Mouse (Mus musculus): ENCODE measurements at regions not wholly inside any gene's neighbourhood (a gene's known extent, or its start where the extent isn't known, plus 50 kb on each side); places are given as distances from the start of the nearest gene placed in this dataset.

- DNase-seq: no peak
Measured at GRCm38 (mm10) chr5:111789904-111790303, 56.2 kb downstream of the Gm26897 start.

DNA sequence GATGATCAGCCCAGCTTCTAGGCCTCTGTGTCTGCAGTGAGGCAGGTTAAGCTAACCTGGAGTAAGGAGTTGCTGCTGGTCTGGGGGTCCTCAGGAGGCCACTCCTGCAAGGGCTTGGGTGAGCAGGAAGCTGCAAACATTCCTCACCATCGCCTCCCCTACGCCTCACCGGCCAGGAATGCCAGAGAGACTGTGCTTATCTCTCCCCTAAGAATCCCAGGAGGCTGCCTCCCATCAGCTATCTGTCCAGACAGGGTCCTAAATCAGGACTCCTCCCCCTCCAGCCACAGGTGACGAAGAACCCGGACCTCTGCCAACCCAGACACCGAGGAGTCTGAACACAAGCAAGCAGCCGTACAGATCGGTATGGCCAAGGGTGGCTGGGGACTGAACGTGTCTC is 56.8 kb downstream of the Gm26897 start:
- no peak for DNase-seq

- DNase-seq: no peak
Measured at GRCm38 (mm10) chr5:111791089-111791561, 57.4 kb downstream of the Gm26897 start.

DNA sequence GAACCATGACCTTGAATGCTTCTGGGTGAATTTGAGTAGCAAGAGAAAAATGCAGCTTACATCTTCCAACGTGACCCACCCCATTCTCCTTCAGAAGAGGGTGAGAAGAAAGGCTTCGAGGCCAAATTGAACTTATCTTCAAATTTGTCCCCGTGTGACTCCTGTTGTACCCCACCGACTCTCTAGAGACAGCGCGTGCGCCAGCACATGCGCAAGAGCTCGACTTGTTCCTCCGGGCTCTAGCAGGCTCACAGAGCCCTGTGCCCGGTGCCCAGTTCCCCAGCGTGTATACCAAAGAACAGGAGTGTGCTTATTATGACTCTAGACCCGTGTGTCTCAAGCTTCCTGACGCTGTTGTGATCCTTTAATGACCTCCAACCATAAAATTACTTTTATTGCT is 59.0 kb downstream of the Gm26897 start:
- no peak for DNase-seq

- no peak for DNase-seq
Measured at GRCm38 (mm10) chr5:111793178-111793577, 59.5 kb downstream of the Gm26897 start.

DNA sequence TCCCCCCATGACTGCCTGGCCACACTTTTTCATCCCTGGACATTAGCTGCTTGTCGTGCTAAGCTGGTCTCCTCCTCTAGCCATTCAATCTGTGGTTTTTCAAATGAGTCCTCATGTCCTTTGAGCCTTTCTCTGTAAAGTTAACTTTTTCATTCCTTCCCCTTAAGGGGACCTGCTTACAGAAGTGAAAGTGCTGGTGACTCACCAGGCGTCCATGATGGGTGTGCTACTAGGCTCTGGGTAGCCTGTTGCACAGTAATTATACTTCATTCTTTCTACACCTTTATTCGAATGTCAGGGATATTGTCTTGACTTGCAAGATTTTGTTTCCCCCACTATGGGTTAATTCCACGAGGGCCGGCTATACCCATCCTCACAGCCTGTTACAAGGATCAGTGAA is 63.2 kb downstream of the Gm26897 start:
- DNase-seq: no peak

GRCm38 (mm10) chr5:111799700-111800311 is 66.1 kb downstream of the Gm26897 start:
- peak; percentile 3 for DNase-seq

DNA sequence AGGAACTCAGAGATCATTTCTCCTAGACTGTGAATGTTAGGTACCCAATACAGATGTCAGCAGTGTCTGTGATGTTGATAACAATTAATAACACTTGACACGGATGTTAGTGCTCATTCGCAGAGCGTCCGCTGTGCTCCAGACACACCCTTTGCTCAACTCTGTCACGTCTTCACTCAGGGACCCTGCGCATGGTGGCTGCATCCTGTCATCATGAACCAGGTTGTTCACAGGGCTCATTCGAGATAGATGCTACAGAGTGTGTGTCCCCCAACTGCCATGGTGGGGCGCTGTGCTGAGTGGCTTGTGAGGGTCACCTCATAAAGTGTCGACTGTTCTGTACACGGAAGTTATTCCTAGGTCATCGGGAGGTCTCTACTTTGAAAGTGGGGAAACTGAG is 66.8 kb downstream of the Gm26897 start:
- no peak for DNase-seq

GRCm38 (mm10) chr5:111801051-111801450 is 67.3 kb downstream of the Gm26897 start:
- DNase-seq: no peak

- no peak for DNase-seq
Measured at GRCm38 (mm10) chr5:111804542-111804941, 70.8 kb downstream of the Gm26897 start.

DNA sequence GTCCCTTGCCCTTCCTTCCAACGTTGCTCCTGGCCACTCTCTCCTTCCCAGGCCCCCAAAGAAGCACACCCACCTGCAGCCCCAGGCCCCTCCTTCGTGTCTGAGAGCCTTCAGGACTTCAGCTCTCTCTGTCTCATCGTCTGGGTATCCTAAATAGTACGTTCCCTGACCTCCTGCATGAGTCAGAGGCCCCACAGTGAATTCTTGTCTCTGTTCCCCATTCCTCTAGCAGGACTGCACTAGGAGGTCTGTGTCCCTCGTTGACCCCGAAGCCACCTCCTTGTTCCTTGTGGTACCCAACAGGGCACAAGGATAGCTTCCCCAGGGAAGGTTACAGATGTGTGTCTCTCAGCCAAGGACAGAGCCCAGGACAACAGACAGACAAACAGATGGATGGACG is 71.4 kb downstream of the Gm26897 start:
- no peak for DNase-seq

DNA sequence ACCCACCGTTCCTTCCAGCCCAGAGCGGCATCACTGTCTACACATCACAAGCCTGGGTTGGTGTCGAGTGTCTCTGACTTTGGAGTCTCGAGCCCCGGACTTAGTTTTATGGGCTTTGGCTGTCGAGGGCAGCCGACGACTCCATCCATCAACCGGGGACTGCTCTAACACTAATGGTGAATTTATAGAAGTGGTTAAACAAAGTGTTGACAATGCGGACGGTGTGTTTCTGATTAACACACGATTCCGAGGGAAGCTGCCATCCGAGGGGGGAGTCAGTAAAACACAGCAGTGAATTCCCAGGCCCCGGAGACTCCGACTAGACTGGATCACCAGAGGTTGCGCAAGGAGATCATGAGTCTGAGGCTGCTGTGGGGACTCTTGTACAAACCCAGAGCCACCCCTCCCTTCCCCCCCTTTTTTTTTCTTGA is 72.1 kb downstream of the Gm26897 start:
- DNase-seq: no peak

- DNase-seq: no peak
Measured at GRCm38 (mm10) chr5:111810079-111810808, 76.5 kb downstream of the Gm26897 start.

GRCm38 (mm10) chr5:111812581-111812980 is 78.9 kb downstream of the Gm26897 start:
- no peak for DNase-seq

- no peak for DNase-seq
Measured at GRCm38 (mm10) chr5:111813090-111813753, 79.5 kb downstream of the Gm26897 start.

DNA sequence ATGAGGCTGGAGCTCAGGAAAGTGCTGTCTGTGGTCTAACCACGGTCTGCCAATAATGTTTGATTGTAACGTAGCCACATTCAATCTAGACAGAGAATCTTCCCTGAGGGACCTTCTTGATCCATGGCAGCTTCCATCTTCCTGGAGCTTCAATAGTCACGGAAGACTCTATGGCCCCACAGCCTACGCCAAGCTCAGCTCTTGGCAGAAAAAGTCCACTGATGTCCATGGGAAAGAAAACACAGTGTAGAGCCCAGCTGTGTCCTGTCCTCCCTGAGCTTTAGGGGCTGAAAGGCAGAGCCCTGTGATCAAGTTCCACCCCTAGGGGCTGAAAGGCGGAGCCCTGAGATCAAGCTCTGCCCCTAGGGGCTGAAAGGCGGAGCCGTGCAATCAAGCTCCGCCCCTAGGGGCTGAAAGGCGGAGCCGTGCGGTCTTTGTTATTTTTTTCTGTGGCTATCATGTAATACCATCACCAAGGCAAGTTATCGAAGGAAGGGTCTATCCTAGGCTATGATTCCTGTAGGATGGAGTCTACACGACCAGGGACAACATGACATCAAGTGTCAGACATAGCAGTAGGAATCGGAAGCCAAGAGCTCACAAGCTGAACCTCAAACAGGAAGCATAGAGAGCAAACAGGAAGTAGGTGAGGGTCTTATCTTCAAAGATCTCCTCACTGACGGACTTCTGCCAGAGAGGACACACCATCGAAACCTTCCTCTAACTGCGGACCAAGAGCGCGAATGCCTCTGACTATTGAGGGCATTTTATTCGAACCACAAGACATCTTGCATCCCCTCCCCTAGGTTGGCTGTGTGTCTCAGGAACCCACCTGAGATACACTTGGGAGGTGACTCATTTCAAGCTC is 81.4 kb downstream of the Gm26897 start:
- no peak for DNase-seq

DNA sequence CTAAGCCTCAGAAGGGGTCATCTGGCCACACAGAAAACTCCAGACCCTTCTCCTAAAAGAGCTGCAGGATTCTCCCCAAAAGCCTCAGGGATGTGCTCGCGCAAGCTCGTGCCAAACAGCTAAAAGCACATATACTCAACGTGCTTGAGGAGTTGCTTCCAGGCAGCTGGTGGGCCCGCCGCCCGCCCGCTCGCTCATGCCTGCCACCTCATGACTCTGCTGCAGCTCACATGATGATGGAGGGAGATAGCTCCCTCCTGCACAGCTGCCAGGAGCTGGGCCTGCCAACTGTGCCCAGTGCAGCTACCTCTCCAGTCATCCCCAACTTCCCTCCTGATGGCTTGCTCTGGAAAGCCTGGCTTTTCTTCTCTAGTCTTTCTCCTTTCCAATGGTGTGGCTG is 87.2 kb downstream of the Gm26897 start:
- DNase-seq: no peak

DNA sequence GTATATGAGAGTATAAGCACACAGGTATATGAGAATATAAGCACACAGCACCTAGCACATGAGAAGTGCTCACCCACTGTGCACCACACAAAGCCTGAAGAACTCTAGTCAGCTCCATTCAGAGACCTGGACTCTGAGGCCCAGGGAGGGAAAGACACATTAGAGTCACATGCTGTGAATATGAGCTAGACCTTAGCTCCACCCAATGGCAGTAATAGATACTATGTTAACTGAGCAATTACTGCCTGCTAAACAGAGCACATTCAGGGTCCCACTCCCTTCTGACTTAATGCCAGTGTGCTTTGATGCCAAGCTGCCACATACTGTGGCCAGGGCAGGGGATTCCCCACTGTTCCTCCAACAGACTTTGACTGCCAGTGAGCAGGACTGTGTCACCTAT is 89.2 kb downstream of the Gm26897 start:
- DNase-seq: no peak

GRCm38 (mm10) chr5:111823420-111823819 is 89.7 kb downstream of the Gm26897 start:
- DNase-seq: no peak

- no peak for DNase-seq
Measured at GRCm38 (mm10) chr5:111823842-111824241, 90.1 kb downstream of the Gm26897 start.

GRCm38 (mm10) chr5:111824600-111825130 is 90.9 kb downstream of the Gm26897 start:
- DNase-seq: no peak

GRCm38 (mm10) chr5:111829891-111830290 is 96.2 kb downstream of the Gm26897 start:
- DNase-seq: no peak
